8 mouse cellular contexts compared by ENCODE assay signal in genomic region chr2:162947736-162948135, GRCm38 (mm10). TPM values are rescaled to one million over a fixed set of nuclear protein-coding genes. Genes with fewer than 3 reads are reported as not detected.
DNase-seq lines count a peak whose midpoint lies in the region; ATAC-seq and TF ChIP-seq lines count a peak whose summit lies in the region.

No protein-coding gene starts in this region.

- no peaks in the 10 kb centered on the region for H3K9me3 ChIP-seq in heart, embryonic 11.5 days (replicated peaks; ENCODE audit: control insufficient read depth, low read length)
- H3K9me3 ChIP-seq in liver, embryonic 13.5 days (replicated peaks): 0 out of 2 replicates have a peak, but pooled peaks cover 2% of the 10 kb centered on the region

- peak overlapping the region; percentile 60 for H3K4me2 ChIP-seq in heart, embryonic 11.5 days
- peak overlapping the region; percentile 56 for H3K4me2 ChIP-seq in liver, embryonic 13.5 days

- H3K36me3 ChIP-seq in heart, embryonic 11.5 days (ENCODE audit: control insufficient read depth, insufficient read depth, low read length): no peaks in the 10 kb centered on the region
- H3K36me3 ChIP-seq in heart, adult 2 months (ENCODE audit: control insufficient read depth, insufficient read depth, low read length): no peaks in the 10 kb centered on the region
- no peaks in the 10 kb centered on the region for H3K36me3 ChIP-seq in liver, embryonic 13.5 days

- WGBS in heart, embryonic 11.5 days (ENCODE audit: insufficient replicate concordance): 33% methylated on average over 15 of the region's 15 CpGs
- WGBS in heart, adult 2 months: 34% methylated on average over 15 of the region's 15 CpGs
- WGBS in liver, embryonic 13.5 days (ENCODE audit: insufficient replicate concordance): 33% methylated on average over 15 of the region's 15 CpGs

- intact Hi-C loops in heart, adult 2 months (cut with DNase I): loop anchor here (10.0 kb wide), 1 partner anchor 257 kb away; the partner anchor contains the start of gene Tox2

- H3K9ac ChIP-seq in heart, embryonic 11.5 days (ENCODE audit: low read depth, low read length): no peak overlapping the region
- no peak overlapping the region for H3K9ac ChIP-seq in heart, adult 2 months (ENCODE audit: low read depth, low read length)
- no peak overlapping the region for H3K9ac ChIP-seq in liver, embryonic 13.5 days

- no peak for ATAC-seq in heart, embryonic 11.5 days (replicated peaks; ENCODE audit: insufficient number of reproducible peaks, low FRiP score, low TSS enrichment)
- peak; percentile 60 for ATAC-seq in liver, embryonic 13.5 days (ENCODE audit: low read depth)
- ATAC-seq in granulocyte monocyte progenitor cell, adult 5-6 weeks (replicated peaks; ENCODE audit: poor library complexity, severe bottlenecking): no peak

- H3K79me2 ChIP-seq in heart, adult 2 months (replicated peaks; ENCODE audit: control insufficient read depth, insufficient read depth, low read length): no peaks in the 10 kb centered on the region

- no peak for TF ChIP-seq CTCF in heart, adult 2 months (IDR thresholded peaks at IDR 0.05)

- H3K4me1 ChIP-seq in heart, embryonic 11.5 days (ENCODE audit: control insufficient read depth, insufficient read depth, low read length): peaks cover 2% of the 10 kb centered on the region; the same call in 1 of the 2 replicates
- no peaks in the 10 kb centered on the region for H3K4me1 ChIP-seq in heart, adult 2 months (ENCODE audit: control insufficient read depth, insufficient read depth, low read length)
- peaks cover 17% of the 10 kb centered on the region for H3K4me1 ChIP-seq in liver, embryonic 13.5 days (replicated peaks)

- H3K27ac ChIP-seq in heart, embryonic 11.5 days (ENCODE audit: low read depth, low read length): no peak overlapping the region
- H3K27ac ChIP-seq in heart, adult 2 months: no peak overlapping the region
- H3K27ac ChIP-seq in liver, embryonic 13.5 days: no peak overlapping the region

- no peak for DNase-seq in heart, adult 2 months
- peak; percentile 33 for DNase-seq in embryo, embryonic 10.5 days (ENCODE audit: low spot score)
- peak; percentile 61 for DNase-seq in kidney, adult 11 months
- peak; percentile 41 for DNase-seq in liver, embryonic 13.5 days
- DNase-seq in right cerebral cortex, adult 2 months (ENCODE audit: low spot score in 2 of 2): peak; percentile 43 to 63
- DNase-seq in gastrocnemius, postnatal 25 days: no peak

- H3K4me3 ChIP-seq in heart, embryonic 11.5 days (ENCODE audit: low read depth, low read length): peak overlapping the region; percentile 24; the same call in 1 of the 2 replicates
- H3K4me3 ChIP-seq in heart, adult 2 months: no peak overlapping the region
- peak overlapping the region; percentile 28 for H3K4me3 ChIP-seq in liver, embryonic 13.5 days (replicated peaks)

- peaks cover 19% of the 10 kb centered on the region for H3K27me3 ChIP-seq in heart, embryonic 11.5 days (ENCODE audit: control insufficient read depth, insufficient read depth, low read length)
- no peaks in the 10 kb centered on the region for H3K27me3 ChIP-seq in heart, adult 2 months (ENCODE audit: control insufficient read depth, insufficient read depth, low read length)
- H3K27me3 ChIP-seq in liver, embryonic 13.5 days: peaks cover 21% of the 10 kb centered on the region

- no peak for TF ChIP-seq EP300 in heart, adult 2 months (IDR thresholded peaks at IDR 0.05; ENCODE audit: insufficient read depth, low read depth, low read length)

- no peak for TF ChIP-seq POLR2A in heart, adult 2 months (IDR thresholded peaks at IDR 0.05; ENCODE audit: insufficient read depth, low read depth, low read length)

RNA-seq across cellular contexts. Expression of gene L3mbtl1, which starts 4.5 kb away (rescaled TPM):
- polyA plus RNA-seq in heart, embryonic 11.5 days (2014; fragmentation: Nextera tagmentation; extraction: Ambion mirVana): not detected in 2 replicates
- under 1 TPM in 1 of 2 experiments, not detected in 1; 0.65 TPM for total RNA-seq in heart, adult 2 months (2021)
- polyA plus RNA-seq in heart, adult 2 months (2012; rRNA removed): 0.10 TPM in 1 of 2 replicates, not detected in the other
- polyA plus RNA-seq in liver, embryonic 13.5 days (2015; fragmentation: Nextera tagmentation; extraction: Ambion mirVana): 0.03 and 0.06 TPM in 2 replicates
- total RNA-seq in gastrocnemius, postnatal 25 days (2021): under 1 TPM in 1 of 2 experiments, not detected in 1; 0.13 TPM
- total RNA-seq in granulocyte monocyte progenitor cell, adult 5-6 weeks (2014; fragmentation: Nextera tagmentation): not detected in 2 replicates
- total RNA-seq in granulocyte monocyte progenitor cell, adult 5-6 weeks (2017): not detected in 2 replicates

RNA-seq across cellular contexts. Expression of gene Srsf6, which starts 16.4 kb away (rescaled TPM):
- polyA plus RNA-seq in heart, embryonic 11.5 days (2014; fragmentation: Nextera tagmentation; extraction: Ambion mirVana): 155 and 164 TPM in 2 replicates
- 10 to 100 TPM; 61.2 to 68.3 TPM for total RNA-seq in heart, adult 2 months (2021)
- polyA plus RNA-seq in heart, adult 2 months (2012; rRNA removed): 48.0 and 75.1 TPM in 2 replicates
- 138 and 164 TPM in 2 replicates for polyA plus RNA-seq in liver, embryonic 13.5 days (2015; fragmentation: Nextera tagmentation; extraction: Ambion mirVana)
- total RNA-seq in gastrocnemius, postnatal 25 days (2021): 10 to 100 TPM; 40.2 to 45.2 TPM
- total RNA-seq in granulocyte monocyte progenitor cell, adult 5-6 weeks (2014; fragmentation: Nextera tagmentation): 240 and 262 TPM in 2 replicates
- 224 and 259 TPM in 2 replicates for total RNA-seq in granulocyte monocyte progenitor cell, adult 5-6 weeks (2017)

RNA-seq across cellular contexts. Expression of gene Sgk2, which starts 39.4 kb away (rescaled TPM):
- not detected in 2 replicates for polyA plus RNA-seq in heart, embryonic 11.5 days (2014; fragmentation: Nextera tagmentation; extraction: Ambion mirVana)
- not detected for total RNA-seq in heart, adult 2 months (2021)
- polyA plus RNA-seq in heart, adult 2 months (2012; rRNA removed): not detected in 2 replicates
- polyA plus RNA-seq in liver, embryonic 13.5 days (2015; fragmentation: Nextera tagmentation; extraction: Ambion mirVana): 2.7 and 4.6 TPM in 2 replicates
- total RNA-seq in gastrocnemius, postnatal 25 days (2021): not detected
- not detected in 2 replicates for total RNA-seq in granulocyte monocyte progenitor cell, adult 5-6 weeks (2014; fragmentation: Nextera tagmentation)
- not detected in 2 replicates for total RNA-seq in granulocyte monocyte progenitor cell, adult 5-6 weeks (2017)

Comparison
In these comparisons a context has a peak if more than half of its experiments do, and no peak if none do; other contexts are left out.
1. DNase-seq: peak in embryo, embryonic 10.5 days (single experiment), kidney, adult 11 months (single experiment), liver, embryonic 13.5 days (single experiment) and right cerebral cortex, adult 2 months (2 of 2); none in heart, adult 2 months (0 of 2) and gastrocnemius, postnatal 25 days (single experiment).